Mouse (Mus musculus): Measurements from ENCODE around the gene Hmg20b. TPM values are rescaled to one million over a fixed set of nuclear protein-coding genes. Genes with fewer than 3 reads are reported as not detected.

The Hmg20b gene
- polyA plus RNA-seq, 1 experiment from 2014 or later: 101 TPM

DNA sequence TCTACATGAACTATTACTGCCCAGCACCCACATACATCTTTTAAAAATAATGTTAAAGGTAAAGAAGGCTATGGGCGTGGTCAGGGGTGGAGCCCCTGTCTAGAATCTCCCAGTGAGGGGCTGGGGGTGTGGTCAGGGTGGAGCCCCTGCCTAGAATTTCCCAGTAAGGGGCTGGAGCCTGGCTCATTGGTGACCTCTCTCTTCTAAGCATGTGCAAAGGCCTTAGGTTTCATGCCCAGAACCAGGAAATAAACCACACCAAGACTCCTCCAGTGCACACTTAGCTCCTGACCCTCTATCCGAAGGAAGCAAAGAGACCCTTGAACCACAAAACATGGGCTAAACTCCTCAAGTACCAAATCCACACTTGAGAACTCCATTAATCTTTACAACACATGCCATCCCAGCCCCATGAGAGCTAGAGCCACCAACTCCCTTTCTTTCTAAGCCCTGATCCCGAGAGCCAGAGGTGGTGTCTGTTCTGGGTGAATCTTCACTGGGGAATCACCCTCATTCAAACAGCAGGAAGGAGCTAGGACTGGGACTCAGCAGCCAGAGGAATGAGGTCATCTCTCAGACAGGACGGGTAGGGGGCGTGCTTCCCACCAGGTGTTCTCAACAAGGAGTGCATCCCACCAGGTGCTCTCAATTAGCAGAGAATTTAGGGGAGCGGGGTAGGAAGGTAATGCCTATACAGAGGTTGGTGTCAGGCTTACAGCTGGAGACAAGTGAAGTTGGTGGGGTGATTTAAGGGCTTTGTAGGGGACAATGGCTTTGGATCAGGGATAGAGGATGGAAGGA lies 26.5 kb upstream of the Hmg20b start:
- Histone ChIP-seq H3K36me3 (ENCODE audit: insufficient read depth, low read length) (no peaks in the 10 kb centered on the region), H3K9me3 (ENCODE audit: low read length) (no peaks in the 10 kb centered on the region), H3K27me3 (replicated peaks; ENCODE audit: insufficient read depth, low read length) (no peaks in the 10 kb centered on the region), H3K4me2 (replicated peaks; ENCODE audit: low read depth, low read length) (0 out of 2 replicates have a peak overlapping the region, but pooled peaks have one; percentile 83), H3K4me1 (ENCODE audit: insufficient read depth, low read depth, low read length) (peaks cover 15% of the 10 kb centered on the region; the same call in 1 of the 2 replicates), H3K4me3 (ENCODE audit: low read depth, low read length) (no peak overlapping the region), H3K27ac (ENCODE audit: low read length) (no peak overlapping the region; the same call in 1 of the 2 replicates), H3K9ac (replicated peaks; ENCODE audit: low read depth) (peak overlapping the region; percentile 88; the same call in 1 of the 2 replicates)
- DNase-seq (ENCODE audit: low spot score) (no peak), ATAC-seq (no peak)
- 0 out of 2 replicates have a peak, but pooled peaks have one; percentile 18 for TF ChIP-seq CTCF (IDR thresholded peaks at IDR 0.05)
- no peak for TF ChIP-seq EP300 (IDR thresholded peaks at IDR 0.05)
- WGBS: 25% methylated on average over 6 of the region's 6 CpGs

DNA sequence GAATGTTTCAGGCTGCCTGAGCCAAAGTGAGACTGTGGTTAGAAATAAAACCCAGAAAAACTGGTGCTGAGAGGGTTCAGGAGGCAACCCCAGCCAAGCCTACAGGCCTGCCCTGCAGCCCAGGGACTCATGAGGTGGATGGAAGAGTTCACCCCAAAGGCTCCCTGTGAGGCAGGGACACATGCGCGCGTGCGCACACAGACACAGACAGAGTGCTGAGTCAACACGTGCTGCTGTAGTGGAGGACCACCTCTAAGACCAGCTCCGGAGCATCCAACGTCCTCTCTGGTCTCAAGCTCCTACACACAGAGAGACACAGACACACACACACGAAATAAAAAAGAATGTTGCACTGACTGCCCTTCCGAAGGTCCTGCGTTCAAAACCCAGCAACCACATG lies 25.0 kb upstream of the Hmg20b start:
- H3K4me3 ChIP-seq (ENCODE audit: low read depth, low read length): no peak overlapping the region
- H3K9ac ChIP-seq (replicated peaks; ENCODE audit: low read depth): no peak overlapping the region
- no peaks in the 10 kb centered on the region for H3K27me3 ChIP-seq (replicated peaks; ENCODE audit: insufficient read depth, low read length)
- no peaks in the 10 kb centered on the region for H3K9me3 ChIP-seq (ENCODE audit: low read length)
- DNase-seq (ENCODE audit: low spot score): no peak
- 0 out of 2 replicates have a peak, but pooled peaks cover 9% of the 10 kb centered on the region for H3K36me3 ChIP-seq (ENCODE audit: insufficient read depth, low read length)
- ATAC-seq: no peak
- H3K4me1 ChIP-seq (ENCODE audit: insufficient read depth, low read depth, low read length): peaks cover 15% of the 10 kb centered on the region; the same call in 1 of the 2 replicates
- H3K27ac ChIP-seq (ENCODE audit: low read length): no peak overlapping the region
- WGBS: 89% methylated on average over 10 of the region's 10 CpGs
- no peak for TF ChIP-seq CTCF (IDR thresholded peaks at IDR 0.05)
- no peak for TF ChIP-seq EP300 (IDR thresholded peaks at IDR 0.05)
- no peak overlapping the region for H3K4me2 ChIP-seq (replicated peaks; ENCODE audit: low read depth, low read length)

DNA sequence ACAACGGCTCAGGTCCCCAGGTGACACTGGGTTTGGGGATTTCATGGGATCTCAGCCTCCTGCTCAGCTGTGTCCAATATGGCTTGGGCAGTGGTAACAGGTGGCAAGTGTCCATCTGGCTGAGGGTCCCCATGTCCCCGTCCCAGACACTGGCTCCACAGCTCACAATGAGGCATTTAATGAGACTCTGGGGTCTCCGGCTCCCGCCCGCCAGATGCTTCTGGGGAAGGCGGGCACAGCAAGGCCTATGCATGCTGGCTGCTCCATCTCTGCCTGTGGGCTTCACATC lies 16.9 kb upstream of the Hmg20b start:
- Histone ChIP-seq H3K27ac (ENCODE audit: low read length) (no peak overlapping the region), H3K4me3 (ENCODE audit: low read depth, low read length) (no peak overlapping the region), H3K36me3 (ENCODE audit: insufficient read depth, low read length) (peaks cover 37% of the 10 kb centered on the region), H3K4me1 (ENCODE audit: insufficient read depth, low read depth, low read length) (peaks cover 17% of the 10 kb centered on the region), H3K27me3 (replicated peaks; ENCODE audit: insufficient read depth, low read length) (no peaks in the 10 kb centered on the region), H3K9ac (replicated peaks; ENCODE audit: low read depth) (no peak overlapping the region), H3K9me3 (ENCODE audit: low read length) (no peaks in the 10 kb centered on the region), H3K4me2 (replicated peaks; ENCODE audit: low read depth, low read length) (no peak overlapping the region)
- TF ChIP-seq CTCF (IDR thresholded peaks at IDR 0.05): no peak
- no peak for TF ChIP-seq EP300 (IDR thresholded peaks at IDR 0.05)
- ATAC-seq (no peak), DNase-seq (ENCODE audit: low spot score) (no peak)
- WGBS: 78% methylated on average over 6 of the region's 6 CpGs

DNA sequence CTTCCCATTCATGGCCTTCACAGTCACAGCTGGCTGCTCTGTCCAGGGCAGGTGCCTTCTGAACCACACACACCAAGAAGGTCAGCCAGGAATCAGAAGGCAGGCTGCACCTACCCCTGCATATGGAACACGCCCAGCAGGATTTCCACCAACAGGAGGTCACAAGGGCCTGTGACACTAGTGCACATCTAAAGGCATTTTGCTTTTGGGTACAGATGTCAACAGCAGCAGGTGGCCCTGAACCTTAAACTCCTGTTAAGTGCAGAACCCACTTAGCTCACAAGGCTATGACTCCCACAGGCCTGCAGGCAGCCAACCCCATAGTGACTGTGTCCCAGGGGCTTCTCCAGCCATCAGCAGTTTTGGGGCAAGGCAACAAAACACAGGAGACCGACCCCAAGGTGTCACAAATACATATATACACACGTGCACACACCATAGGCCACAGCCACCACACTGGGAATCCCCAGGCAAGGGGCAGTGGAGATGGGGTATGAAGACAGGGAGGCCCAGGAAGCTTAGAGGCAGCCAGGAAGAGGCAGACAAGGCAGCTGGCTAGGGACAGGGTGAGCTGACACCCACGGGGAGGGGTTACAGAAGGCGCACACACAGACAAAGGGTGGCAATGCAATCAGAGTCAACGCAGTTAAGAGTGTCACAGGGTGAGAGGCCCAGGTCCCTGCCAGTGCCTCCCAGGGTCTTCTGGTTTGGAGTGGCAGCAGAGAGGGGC lies 16.4 kb upstream of the Hmg20b start:
- H3K27ac ChIP-seq (ENCODE audit: low read length): no peak overlapping the region
- H3K4me2 ChIP-seq (replicated peaks; ENCODE audit: low read depth, low read length): no peak overlapping the region
- H3K9me3 ChIP-seq (ENCODE audit: low read length): no peaks in the 10 kb centered on the region
- no peaks in the 10 kb centered on the region for H3K27me3 ChIP-seq (replicated peaks; ENCODE audit: insufficient read depth, low read length)
- H3K36me3 ChIP-seq (ENCODE audit: insufficient read depth, low read length): peaks cover 37% of the 10 kb centered on the region
- DNase-seq (ENCODE audit: low spot score) (no peak), ATAC-seq (no peak)
- peaks cover 17% of the 10 kb centered on the region for H3K4me1 ChIP-seq (ENCODE audit: insufficient read depth, low read depth, low read length)
- no peak overlapping the region for H3K4me3 ChIP-seq (ENCODE audit: low read depth, low read length)
- H3K9ac ChIP-seq (replicated peaks; ENCODE audit: low read depth): no peak overlapping the region
- WGBS: 68% methylated on average over 6 of the region's 6 CpGs
- TF ChIP-seq EP300 (IDR thresholded peaks at IDR 0.05) (no peak), CTCF (IDR thresholded peaks at IDR 0.05) (no peak)

DNA sequence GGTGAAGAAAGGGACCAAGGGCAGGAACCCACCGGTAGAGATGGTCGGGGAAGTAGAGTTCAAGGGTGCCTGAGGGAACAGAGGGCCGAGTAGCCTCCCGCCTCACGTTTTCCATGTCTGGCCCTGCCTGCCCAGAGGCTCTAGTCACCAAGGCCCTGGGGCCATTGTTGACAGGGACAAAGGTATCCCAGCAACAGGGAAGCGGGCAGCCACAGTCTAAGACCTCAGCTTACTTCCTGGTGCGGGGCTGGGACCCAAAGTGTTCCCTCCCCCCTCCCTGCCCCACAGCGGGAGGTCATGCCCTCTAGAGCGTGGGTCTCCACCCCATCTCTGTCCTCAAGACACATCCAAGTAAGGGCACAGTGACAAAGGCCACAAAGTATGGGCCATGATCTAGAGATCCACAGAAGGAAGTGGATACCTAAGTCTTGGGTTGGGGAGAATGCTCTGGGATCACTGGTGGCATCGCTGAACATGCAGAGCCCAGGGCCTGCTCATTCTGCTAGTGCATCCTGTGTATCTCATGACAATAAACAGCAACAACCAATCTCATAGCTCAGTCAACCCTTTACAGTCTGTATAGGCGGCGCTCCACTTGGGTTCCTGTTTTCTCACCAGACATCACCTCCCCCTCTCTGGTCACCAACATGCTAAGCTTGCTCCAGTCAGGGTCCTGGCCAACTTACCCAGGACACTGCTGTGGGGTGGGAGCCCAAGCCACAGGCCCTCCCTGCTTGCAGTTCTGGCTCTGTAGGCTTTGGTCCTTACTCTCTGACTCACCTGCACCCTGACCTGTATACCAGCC lies 15.6 kb upstream of the Hmg20b start, which contains the start of gene 4930404N11Rik:
Gene 4930404N11Rik (minus strand): TSS at position 145 of the 805 bp plus-strand sequence.
- H3K4me2 ChIP-seq (replicated peaks; ENCODE audit: low read depth, low read length): peak within 1 kb of the TSS; percentile 53
- no peaks in the 10 kb centered on the region for H3K9me3 ChIP-seq (ENCODE audit: low read length)
- H3K4me1 ChIP-seq (ENCODE audit: insufficient read depth, low read depth, low read length): peaks cover 17% of the 10 kb centered on the region
- 25% methylated on average over 12 of the region's 12 CpGs for WGBS
- H3K36me3 ChIP-seq (ENCODE audit: insufficient read depth, low read length): peaks cover 32% of the 10 kb centered on the region
- H3K9ac ChIP-seq (replicated peaks; ENCODE audit: low read depth): no peak within 1 kb of the TSS
- no peak for TF ChIP-seq EP300 (IDR thresholded peaks at IDR 0.05)
- TF ChIP-seq CTCF (IDR thresholded peaks at IDR 0.05): no peak
- ATAC-seq (peak; percentile 16; the same call in 1 of the 2 replicates), DNase-seq (ENCODE audit: low spot score) (peak; percentile 52)
- H3K4me3 ChIP-seq (ENCODE audit: low read depth, low read length): 0 out of 2 replicates have a peak within 1 kb of the TSS, but pooled peaks have one; percentile 17
- no peak within 1 kb of the TSS for H3K27ac ChIP-seq (ENCODE audit: low read length)
- no peaks in the 10 kb centered on the region for H3K27me3 ChIP-seq (replicated peaks; ENCODE audit: insufficient read depth, low read length)

Measured in lung, postnatal 0 days (tissue).